Mouse (Mus musculus) kidney, postnatal 10 days (tissue): Measurements from ENCODE around the gene Gprin3.
"Not testable (repeated sequence)": the region's sequence is repeated elsewhere in the genome, so short reads cannot be mapped to it uniquely, and the experiment has no call there.

ENCODE experiments used
- DNase-seq: peaks from one replicate; pipeline ENCODE4 v3.0.0; 2021; ENCODE audit warnings: mixed read lengths

Gprin3 gene

DNA sequence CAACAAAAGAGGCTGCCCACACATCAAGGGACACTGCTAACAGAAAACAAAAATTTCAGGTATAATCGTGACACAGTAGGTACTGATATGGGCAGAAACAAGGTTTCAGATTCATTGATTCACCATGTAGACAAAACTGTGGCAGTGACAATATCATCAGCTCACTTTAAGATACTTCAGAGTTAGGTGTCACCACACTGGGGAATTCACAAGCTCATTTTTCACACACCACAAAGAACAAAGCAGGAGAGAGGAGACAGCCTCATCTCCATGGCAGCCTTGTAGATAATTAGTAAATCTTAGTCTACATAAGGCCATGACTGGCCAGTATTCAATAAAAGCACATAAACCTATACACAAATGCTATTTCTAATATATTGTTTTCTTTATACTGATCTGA is 77.4 kb downstream of the Gprin3 start:
- no peak for DNase-seq

DNA sequence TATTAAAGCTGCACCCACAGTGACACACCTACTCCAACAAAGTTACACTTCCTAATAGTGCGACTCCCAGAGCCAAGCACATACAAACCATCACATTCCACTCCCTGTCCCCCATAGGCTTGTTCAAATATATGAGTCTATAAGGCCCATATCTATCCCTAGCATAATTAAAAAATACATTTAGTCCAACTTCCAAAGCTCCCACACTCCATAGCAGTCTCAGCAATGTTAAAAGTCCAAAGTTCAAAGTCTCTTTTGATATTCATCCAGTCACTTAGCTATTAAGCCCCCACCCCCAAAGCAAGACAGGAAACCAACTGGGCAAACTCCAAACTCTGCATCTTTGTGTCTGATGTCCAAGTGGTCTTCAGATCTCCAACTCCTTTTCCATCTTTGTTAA is 84.9 kb downstream of the Gprin3 start:
- DNase-seq = no peak

DNA sequence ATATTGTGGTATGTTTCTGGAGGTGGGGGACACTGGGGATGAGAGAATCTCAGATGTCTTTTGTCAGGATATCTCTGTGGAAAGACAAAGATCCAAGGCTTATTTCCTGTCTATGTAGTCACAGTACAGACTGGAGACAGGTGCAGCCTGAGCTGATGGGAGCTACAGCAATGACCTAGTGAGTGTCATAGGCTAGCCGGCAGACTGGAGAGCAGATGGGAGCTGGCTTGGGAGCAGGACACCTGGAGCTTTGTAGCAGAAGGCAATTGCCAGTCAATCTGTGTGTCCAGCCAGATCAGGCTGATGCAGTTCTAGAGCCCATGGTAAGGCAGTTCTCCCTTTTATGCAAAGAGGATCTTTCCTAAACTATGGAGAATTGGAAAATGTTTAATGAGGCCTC is 97.8 kb downstream of the Gprin3 start:
- DNase-seq = no peak

DNA sequence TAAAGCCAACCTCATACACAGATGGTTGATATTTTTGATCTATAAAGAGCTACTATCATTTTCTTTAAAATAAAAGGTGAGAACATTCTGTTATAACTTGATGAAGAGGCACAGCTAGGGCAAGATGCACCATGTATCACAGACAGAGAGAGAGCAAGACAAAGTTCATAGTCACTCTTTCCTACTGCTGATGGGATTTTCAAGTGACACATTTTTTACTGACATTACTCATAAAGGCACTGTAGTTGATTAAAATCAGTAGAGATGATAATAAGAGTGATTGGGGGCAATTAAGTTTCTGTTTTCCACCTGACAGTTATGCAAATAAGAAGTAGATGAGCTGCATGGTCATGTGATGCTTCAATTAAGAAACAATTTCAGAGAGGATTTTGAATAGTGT is 110.2 kb downstream of the Gprin3 start:
- no peak for DNase-seq

DNA sequence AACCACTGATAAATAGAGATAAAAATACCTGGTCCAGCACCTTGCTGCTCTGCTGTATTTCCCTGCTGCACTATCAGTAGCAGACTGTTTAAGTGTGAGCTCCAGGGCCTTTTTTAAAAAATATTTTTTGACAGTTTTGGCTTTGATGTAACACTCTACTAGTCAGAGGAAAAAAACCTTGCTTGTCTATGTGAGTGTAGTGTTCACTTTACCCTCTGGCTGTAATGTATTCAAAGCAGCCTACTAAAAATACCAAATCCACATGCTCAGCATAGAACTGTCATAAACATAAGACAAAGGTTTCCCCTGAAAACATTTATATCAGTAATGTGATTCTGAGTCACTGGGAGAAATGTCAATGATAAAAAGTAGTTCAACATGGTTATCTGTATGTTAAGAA is 111.0 kb downstream of the Gprin3 start:
- no peak for DNase-seq

DNA sequence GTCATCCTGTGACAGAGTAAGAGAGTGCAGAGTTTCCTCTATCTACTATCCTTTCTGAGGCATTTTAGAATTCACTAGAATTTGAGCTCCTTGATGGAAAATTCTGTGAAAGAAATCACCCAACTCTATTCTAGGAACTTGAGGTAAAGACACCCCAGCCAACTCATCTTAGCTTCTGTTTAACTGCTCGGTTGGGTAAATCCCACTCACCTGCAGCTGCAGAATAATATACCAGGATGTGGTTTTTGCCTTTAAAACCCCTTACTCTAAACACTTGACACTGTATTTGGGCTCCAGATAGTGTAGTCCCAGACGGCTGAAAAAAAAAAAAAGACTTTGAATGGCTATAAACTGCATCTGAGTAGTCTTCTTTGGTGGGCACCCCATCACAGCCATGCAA is 112.9 kb downstream of the Gprin3 start:
- DNase-seq = no peak

DNA sequence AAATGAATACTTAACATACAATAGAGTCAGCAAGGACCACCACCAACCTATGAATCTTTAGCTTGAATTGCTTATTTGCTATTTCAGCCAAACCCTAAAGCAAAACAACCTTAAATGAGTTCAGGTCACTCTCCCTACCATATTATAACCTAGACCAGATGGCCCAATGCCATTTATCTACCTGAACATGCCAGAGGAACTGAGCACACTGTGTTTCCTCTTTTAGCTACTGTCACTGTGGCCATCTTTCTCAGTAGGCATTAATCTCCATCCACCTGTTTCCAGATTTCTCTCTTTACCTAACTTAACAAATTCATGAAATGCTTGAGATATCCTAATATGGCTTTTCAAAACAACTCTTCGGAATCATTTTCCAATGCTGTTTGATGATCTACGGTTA is 114.9 kb downstream of the Gprin3 start:
- no peak for DNase-seq

DNA sequence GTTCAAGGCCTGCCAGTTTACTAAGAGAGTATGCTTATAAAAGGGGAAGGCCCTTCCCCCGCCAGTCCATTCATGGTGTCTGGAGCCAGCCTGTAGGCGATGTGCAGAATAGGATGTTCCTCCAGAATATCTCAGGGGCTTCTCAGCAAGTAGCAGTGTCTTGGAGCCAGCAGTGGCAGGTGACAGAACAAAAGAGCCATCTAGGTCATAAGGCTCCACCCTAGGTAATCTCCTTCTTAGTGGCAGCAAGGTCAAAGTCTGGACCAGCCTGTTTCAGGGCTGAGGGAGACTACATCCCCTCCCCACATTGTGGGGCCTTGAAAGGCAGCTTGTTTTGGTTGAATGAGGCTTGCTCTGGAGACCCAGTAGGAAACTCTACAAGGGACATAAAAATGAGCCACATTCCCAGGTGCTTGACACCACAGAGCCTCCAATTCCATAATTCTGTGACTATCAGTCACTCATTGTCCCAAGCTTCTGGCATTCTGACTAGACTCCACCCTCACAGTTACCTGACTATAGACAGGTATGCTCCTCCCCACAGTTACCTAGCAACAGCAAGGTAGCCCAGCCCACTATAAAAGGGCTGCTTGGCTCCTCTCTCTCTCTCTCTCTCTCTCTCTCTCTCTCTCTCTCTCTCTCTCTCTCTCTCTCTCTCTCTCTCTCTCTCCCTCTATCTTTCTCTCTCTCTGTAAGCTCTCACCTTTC is 121.7 kb downstream of the Gprin3 start:
- DNase-seq = not testable (repeated sequence)

DNA sequence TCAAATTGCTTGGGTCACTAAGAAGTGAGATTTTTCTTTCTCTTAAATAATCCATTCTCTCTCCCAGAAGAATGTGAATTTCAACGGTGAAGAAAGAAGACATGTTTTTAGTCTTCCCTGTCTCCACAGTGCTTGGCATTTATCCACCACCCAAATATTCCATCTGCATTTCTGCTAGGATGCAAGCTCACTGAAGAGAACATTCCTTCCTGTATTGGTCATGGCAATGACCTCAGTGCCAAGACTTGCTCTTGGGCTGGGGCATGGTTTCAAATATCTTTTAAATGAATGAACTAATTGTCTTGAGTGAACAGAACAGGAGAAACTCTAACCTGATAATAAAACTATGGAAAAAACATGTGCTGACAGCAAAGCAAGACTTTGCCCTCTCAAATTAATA is 123.1 kb downstream of the Gprin3 start:
- DNase-seq = no peak
